Mouse (Mus musculus) cerebellum, adult 18-20 months (tissue): Measurements from ENCODE around the gene Gpatch8.
"Not testable (repeated sequence)": the region's sequence is repeated elsewhere in the genome, so short reads cannot be mapped to it uniquely, and the experiment has no call there.

Source experiments
- DNase-seq, 2 experiments: peaks; one replicate each; pipeline ENCODE4 v3.0.0; 2021

The Gpatch8 gene

DNA sequence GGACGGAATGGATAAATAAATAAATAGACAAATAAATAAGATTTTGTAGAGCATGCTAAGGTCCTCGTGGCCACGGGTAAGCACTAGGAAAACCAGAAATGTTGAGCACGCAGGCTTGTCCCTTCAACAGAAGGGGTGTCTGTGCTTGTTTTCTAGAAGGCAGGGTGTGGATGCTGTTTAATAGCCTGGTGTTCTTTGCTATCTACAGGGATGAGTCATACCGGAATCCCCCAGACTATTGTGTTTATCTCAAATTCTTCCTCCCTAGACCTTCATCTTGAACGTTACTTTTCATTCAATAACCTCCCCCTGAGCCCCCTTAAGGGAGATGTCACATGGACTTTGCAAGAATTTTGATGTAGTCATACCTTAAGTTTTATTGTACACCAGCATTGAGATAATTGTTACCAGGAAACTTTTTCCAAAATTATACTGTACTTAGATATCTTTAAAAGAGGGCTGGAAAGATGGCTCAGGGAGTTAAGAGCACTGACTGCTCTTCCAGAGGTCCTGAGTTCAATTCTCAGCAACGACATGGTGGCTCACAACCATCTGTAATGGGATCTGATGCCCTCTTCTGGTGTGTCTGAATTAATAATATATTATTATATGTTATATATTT lies 12.7 kb upstream of the Gpatch8 start:
- no peak for DNase-seq

DNA sequence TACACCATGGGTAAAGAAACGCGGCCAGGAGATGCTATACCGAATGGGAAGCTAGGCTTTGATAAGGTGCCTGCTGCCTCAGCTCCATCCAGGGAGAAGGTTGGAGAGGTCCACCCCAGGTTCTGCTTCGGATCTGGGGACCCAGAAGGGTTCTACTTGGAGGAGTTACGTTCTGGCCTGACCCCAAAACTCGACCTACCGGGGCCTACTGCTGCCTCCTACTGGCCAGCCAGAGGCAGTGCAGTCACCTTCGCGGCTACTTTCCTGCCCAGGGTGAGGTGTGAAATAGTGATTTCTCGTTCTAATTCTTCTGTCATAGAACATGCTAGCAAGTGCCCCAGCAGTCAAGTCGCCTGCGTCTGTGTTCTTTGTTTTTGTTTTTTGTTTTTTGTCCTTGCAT lies 12.0 kb upstream of the Gpatch8 start:
- DNase-seq, result no peak

- no peak for DNase-seq
Observed at GRCm38 (mm10) chr11:102567723-102568122, 11.5 kb upstream of the Gpatch8 start.

- DNase-seq, result no peak
Observed at GRCm38 (mm10) chr11:102567157-102567556, 11.0 kb upstream of the Gpatch8 start.

DNA sequence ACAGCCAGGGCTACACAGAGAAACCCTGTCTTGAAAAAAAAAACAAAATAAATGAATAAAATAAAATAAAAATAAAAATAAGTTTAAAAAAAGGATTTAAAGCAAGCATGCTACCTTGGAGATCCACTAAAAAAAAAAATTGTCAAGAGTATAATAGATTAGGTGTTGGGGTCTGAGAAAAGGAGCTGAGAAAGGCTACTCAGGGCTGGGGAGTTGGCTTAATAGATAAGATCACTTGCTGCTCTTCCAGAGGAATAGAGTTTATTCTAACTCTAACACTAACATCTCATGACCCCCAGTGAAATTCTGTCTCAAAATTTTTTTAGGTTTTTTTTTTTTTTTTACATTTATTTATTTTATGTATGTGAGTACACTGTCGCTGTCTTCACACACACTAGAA lies 10.1 kb upstream of the Gpatch8 start:
- no peak for DNase-seq

DNA sequence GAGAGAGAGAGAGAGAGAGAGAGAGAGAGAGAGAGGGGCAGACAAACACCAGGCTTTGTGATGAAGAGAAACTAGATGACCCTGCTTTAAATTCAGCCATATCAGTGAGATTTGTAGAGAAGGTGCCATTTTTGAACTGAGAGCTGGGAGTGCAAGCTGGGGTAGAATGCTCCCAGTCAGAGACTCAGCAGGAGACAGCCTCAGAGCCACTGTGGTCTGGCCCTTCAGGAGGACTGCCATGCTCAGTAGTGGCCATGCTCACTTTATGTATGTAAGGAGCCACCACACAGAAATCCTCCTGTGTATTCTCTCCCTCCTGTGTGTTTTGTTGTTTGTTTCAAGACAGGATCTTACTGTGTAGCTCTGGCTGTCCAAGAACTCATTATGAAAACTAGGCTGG lies 9.5 kb upstream of the Gpatch8 start:
- no peak for DNase-seq

- not testable (repeated sequence) for DNase-seq
Observed at GRCm38 (mm10) chr11:102564952-102565671, 8.9 kb upstream of the Gpatch8 start.

DNA sequence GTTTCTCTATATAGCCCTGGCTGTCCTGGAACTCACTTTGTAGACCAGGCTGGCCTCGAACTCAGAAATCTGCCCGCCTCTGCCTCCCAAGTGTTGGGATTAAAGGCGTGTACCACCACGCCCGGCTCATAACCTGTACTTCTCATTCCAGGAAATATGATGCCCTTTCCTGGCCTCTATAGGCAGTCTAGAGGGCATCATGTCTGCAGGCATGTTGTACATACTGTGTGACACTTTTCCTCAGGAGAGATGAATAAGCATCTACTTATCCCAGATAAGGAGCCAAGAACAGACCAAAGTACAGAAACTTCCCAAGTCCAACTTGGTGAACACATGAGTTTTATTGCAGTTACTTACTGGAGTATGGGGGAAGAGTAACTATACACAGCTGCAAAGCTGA lies 2.5 kb upstream of the Gpatch8 start:
- DNase-seq, result no peak

- DNase-seq, result no peak
Observed at GRCm38 (mm10) chr11:102557386-102557785, 1.2 kb upstream of the Gpatch8 start.

- DNase-seq, result no peak
Observed at GRCm38 (mm10) chr11:102556716-102557074, 503 bp upstream of the Gpatch8 start.

GRCm38 (mm10) chr11:102555400-102556030 lies 677 bp downstream of the Gpatch8 start:
- peak in 1 of 2 experiments; percentile 37 for DNase-seq

DNA sequence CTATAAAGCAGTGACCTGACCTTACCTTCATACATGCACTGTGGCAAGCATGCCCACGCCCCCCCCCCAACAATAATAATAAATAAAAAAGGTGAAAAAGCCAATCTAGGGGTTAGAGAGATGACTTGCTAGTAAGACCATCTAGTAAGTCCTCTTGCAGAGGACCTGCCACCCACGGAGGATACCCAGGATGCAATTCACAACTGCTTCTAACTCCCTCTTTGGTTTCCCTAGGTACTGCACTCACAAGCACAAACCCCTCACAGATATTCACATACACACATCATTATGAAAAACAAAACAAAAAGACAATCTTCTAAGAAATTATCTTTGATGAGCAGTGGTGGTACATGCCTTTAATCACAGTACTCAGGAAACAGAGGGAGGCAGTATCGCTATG lies 4.1 kb downstream of the Gpatch8 start:
- no peak for DNase-seq

GRCm38 (mm10) chr11:102551176-102551575 lies 5.0 kb downstream of the Gpatch8 start:
- DNase-seq, result no peak

GRCm38 (mm10) chr11:102541471-102541870 lies 14.7 kb downstream of the Gpatch8 start:
- no peak for DNase-seq

DNA sequence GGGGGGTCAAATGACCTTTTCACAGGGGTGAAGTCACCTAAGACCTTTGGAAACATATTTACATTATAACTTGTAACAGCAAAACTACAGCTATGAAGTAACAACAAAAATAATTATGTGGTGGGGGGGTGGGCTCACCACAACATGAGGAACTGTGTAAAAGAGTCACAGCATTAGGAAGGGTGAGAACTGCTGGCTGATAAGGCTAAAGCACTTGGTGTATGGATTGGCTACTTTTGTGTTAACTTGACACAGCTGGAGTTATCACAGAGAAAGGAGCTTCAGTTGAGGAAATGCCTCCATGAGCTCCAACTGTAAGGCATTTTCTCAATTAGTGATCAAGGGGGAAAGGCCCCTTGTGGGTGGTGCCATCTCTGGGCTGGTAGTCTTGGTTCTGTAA lies 15.9 kb downstream of the Gpatch8 start:
- not testable (repeated sequence) for DNase-seq

DNA sequence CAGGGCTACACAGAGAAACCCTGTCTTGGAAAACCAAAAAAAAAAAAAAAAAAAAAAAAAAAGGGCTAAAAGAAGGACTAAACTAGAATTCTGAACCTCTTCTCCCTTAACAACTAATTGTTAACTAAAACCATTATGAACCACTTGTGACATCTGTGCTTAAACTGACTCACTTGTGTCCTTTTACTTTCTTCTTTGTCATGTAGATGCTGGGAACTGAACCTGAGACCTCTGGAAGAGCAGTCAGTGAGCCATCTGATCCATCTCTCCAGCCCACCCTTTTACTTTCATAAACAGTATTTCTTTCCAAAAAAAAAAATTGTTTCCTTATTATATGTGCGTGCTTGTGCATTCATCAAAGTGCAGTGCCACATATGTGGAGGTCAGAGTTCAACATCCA lies 16.5 kb downstream of the Gpatch8 start:
- DNase-seq, result no peak

GRCm38 (mm10) chr11:102536210-102536609 lies 20.0 kb downstream of the Gpatch8 start:
- DNase-seq, result no peak

GRCm38 (mm10) chr11:102534078-102534477 lies 22.1 kb downstream of the Gpatch8 start:
- no peak for DNase-seq

- no peak for DNase-seq
Observed at GRCm38 (mm10) chr11:102531425-102531824, 24.8 kb downstream of the Gpatch8 start.

GRCm38 (mm10) chr11:102514793-102515424 lies 41.3 kb downstream of the Gpatch8 start:
- no peak for DNase-seq

GRCm38 (mm10) chr11:102510226-102510625 lies 46.0 kb downstream of the Gpatch8 start:
- no peak for DNase-seq

GRCm38 (mm10) chr11:102496732-102497131 lies 59.5 kb downstream of the Gpatch8 start:
- DNase-seq, result no peak

DNA sequence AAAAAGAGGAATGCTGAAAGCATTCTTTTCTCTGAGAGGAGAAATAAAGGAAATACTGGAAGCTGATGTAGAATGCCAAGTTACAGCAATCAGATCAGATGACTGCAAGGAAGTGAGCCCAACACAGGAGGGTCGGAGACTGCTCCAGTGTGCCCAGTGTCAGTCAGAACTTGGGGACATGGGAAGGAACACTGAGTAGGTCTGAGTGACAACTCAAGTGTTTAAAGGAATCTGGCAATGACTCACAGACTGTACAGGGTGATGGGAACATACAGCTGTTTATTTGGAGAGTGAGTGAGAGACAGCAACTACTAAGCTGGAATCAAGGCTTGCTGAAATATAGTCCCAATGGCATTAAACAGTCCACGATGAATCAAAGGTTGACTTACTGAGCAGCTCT lies 60.0 kb downstream of the Gpatch8 start:
- no peak for DNase-seq

GRCm38 (mm10) chr11:102495742-102496141 lies 60.5 kb downstream of the Gpatch8 start:
- no peak for DNase-seq
